Mouse (Mus musculus): ENCODE results near the gene Ypel4.
"Not testable (repeated sequence)": the region's sequence is repeated elsewhere in the genome, so short reads cannot be mapped to it uniquely, and the experiment has no call there.

The Ypel4 gene

GRCm38 (mm10) chr2:84728191-84728590 is 5.7 kb upstream of the Ypel4 start:
- not testable (repeated sequence) for DNase-seq (ENCODE audit: low spot score)

GRCm38 (mm10) chr2:84731206-84731605 is 2.7 kb upstream of the Ypel4 start:
- DNase-seq (ENCODE audit: low spot score): no peak

DNA sequence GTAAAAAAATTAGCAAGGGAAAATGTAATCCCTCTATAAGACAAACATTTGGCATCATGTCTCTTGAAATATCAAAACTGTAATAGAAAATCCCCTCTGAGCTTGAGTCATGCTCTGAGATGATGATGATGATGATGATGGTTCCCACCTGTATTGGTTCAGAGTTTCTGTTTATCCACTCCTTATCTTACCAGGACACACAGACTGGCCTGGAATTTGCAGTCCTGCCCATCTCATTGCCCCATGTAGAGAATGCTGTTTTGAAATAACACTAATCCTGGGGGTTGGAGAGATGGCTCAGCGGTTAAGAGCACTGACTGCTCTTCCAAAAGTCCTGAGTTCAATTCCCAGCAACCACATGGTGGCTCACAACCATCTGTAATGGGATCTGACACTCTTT is 1.5 kb upstream of the Ypel4 start:
- no peak for DNase-seq (ENCODE audit: low spot score)

- no peak for DNase-seq (ENCODE audit: low spot score)
Measured at GRCm38 (mm10) chr2:84734351-84734864, 550 bp downstream of the Ypel4 start.

GRCm38 (mm10) chr2:84734919-84735318 is 1.1 kb downstream of the Ypel4 start:
- no peak for DNase-seq (ENCODE audit: low spot score)

DNA sequence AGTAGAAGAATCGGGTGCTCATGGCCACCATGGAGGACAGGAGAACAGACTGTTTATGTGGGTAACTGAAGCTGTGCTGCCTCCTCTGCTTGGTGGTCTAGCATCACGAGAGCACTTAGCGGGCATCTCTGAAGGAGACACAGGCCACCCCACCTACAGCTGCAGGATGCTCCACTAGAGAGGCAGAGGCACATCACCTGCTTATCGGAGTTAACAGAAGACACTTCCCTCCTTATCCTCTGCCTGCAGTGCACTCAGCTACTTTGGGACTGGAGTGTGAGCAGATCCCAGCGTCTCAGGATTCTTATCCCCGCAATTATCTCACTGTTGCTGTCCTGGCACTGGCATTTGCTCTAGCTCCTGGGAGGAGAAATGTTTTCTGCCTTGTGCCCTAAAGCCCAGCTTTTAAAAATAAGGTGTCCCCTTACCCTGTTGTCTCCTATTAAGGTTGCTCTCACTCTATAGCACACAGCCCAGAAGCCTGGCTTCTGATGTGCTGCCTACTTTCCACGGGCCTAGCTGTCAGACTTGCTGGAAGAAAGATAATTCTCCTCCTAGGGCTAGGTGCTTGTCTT is 1.6 kb downstream of the Ypel4 start:
- DNase-seq (ENCODE audit: low spot score): no peak

DNA sequence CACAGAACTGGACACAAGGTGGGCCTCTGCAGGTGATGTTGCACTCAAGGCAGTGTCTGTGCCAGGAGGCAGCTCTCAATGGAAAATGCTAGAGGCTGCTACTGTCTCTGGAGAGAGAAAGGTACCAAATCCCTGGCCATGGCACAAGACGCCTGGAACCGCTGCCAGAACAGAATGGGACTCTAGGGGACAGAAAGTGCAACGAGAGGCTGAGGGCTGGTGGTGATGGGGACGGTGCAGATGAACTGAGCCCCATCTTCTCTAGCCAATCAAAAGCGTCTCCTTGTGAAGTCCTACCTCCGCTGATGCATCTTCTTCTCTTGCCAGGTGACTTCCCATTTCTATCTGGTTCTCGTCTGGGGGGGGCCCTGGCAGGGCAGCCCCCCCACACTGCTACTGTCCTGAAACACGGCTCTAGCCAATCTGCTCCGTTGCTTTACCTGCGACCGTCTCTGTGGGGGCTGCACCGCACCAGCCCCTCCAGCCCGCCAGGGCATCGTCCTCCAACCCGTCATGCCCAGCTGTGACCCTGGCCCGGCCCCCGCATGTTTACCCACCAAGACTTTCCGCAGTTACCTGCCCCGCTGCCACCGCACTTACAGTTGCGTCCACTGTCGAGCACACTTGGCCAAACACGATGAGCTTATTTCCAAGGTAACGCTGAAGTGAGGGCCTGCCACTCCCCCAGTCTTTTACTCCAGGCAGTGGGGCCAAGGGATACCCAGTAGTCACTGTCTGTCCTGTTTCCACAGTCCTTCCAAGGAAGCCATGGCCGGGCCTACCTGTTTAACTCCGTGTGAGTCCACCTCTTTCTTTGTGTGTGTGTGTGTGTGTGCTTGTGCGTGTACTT is 2.7 kb downstream of the Ypel4 start:
- no peak for DNase-seq (ENCODE audit: low spot score)

DNA sequence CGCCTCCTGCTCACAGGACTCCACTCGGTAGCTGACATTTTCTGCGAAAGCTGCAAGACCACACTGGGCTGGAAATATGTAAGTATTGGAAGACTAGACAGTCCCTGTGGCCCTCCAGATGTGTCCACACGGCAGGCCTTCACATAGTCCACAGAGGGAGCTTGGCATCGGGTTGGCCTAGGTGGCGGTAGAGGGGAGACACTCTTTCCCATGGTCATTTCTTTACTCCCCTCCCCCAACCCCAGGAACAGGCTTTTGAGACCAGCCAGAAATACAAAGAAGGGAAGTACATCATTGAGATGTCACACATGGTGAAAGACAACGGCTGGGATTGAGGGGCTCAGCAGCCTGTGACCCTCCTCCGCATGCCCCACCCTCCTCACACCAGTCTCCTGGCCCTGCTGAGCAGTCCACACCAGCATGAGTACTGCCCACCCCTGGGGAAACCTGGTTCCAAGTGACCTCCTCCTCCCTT is 3.6 kb downstream of the Ypel4 start:
- no peak for DNase-seq (ENCODE audit: low spot score)

DNA sequence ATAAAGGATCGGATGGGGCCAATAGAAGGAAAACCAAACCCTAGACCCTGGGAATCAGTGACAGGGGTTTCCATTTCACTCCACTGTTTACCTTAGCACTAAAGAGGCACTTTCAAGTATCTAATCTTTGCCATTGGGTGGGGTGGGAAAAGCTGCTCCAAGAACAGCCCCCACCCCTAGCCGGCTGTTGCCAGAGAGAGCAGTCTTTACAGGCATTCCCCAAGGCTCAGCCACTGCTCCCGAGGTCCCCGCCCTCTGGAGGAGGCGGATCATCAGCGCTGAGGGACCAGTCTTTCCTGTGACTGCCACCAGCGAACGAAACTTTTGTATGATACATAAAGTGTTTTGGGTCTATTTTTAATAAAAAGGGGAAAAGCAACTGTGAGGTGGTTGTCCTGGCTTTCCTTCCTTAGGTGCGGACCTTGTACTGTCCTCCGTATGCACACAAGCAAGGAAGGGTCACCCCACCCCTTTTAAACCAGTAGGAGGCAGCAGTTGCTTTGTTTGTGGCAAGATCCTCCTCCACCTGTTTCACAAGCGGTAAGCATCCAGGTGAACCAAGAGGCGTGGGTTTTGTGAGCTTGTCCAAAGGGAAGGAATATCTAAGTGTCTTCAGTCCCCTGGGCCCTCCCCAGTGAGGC is 4.5 kb downstream of the Ypel4 start:
- DNase-seq (ENCODE audit: low spot score): no peak

- no peak for DNase-seq (ENCODE audit: low spot score)
Measured at GRCm38 (mm10) chr2:84740608-84741333, 6.9 kb downstream of the Ypel4 start.

- DNase-seq (ENCODE audit: low spot score): no peak
Measured at GRCm38 (mm10) chr2:84741841-84742450, 8.1 kb downstream of the Ypel4 start.

GRCm38 (mm10) chr2:84742451-84743283 is 8.8 kb downstream of the Ypel4 start:
- no peak for DNase-seq (ENCODE audit: low spot score)

GRCm38 (mm10) chr2:84743561-84743960 is 9.7 kb downstream of the Ypel4 start, which contains the start of gene Gm19426:
TSS of gene Gm19426 (minus strand) at chr2:84743655.
- DNase-seq (ENCODE audit: low spot score): no peak

GRCm38 (mm10) chr2:84744126-84744525 is 10.3 kb downstream of the Ypel4 start:
- DNase-seq (ENCODE audit: low spot score): no peak

- no peak for DNase-seq (ENCODE audit: low spot score)
Measured at GRCm38 (mm10) chr2:84750115-84750514, 16.3 kb downstream of the Ypel4 start.

DNA sequence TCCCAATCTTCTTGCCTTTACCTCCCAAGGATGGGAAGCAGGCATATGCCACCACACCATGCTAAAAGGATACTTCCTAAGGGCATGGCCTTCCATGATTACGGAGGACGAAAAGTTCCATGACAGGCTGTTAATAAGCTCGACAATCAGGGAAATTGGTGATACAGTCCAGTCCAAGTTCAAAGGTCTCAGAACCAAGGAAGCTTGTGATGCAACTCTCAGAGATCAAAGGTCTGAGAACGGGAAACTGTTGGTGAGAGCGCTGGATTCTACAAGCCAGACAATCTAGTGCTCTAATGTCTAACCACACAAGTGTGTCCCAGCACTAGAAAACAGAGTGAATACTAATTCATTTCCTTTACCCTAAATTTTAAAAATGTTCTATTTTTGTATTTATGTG is 22.4 kb downstream of the Ypel4 start:
- no peak for DNase-seq (ENCODE audit: low spot score)

DNA sequence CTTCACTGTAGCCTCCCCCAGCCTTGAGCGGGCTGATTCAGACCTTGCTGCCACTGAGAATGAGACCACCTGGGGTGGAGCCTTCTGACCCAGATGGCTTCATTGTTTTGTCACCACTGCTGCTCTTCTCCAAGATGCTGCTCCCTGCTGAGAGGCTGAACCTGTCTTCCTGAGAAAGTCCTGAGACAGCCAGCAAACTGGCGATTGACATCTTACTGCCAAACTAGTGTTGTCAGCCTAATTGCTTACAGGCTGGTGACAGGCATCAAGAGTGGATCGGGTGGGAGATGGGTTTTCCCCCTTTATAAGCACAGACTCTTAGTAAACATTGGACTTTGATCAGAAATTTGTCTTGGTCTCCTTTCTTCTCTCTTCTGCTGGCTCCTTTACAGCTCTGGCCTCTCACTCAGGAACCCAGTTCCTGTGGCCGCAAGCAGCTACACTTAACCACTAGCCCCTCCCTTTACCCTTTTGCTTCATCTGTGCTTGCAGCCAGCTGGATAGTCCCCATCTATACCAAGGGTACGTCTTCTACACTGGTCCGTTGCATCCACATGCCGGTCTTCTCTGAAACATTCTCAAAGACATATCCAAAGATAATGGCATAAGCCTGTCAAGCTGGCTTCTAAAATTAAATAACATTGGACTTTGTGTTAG is 23.3 kb downstream of the Ypel4 start:
- no peak for DNase-seq (ENCODE audit: low spot score)

DNA sequence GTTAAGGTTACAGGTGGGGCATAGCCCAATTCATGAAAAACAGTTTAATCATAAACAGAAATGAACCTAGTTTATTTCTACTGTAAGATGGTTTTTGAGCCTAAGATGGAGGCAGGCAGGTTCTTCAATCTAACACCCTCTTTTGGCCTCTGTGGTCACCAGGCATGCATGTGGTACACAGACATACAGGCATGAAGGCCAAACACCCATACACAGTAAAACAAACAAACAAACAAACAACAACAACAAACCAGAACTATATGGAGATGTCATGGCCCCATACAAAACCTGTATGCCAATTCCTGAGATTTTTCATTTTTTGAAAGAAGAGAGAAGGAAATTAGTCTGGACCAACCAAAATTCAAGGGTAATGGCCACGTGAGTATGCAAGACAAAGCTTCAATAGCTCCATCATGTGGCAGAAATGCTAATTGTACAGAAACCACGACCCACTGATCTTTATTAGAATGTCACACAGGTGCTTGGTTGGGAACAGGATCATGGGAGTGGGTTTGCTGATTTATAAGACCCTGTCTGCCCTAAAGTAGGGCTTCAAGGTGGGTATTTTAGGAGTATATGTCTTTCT is 24.8 kb downstream of the Ypel4 start:
- no peak for DNase-seq (ENCODE audit: low spot score)

GRCm38 (mm10) chr2:84760777-84761176 is 26.9 kb downstream of the Ypel4 start:
- no peak for DNase-seq (ENCODE audit: low spot score)

DNA sequence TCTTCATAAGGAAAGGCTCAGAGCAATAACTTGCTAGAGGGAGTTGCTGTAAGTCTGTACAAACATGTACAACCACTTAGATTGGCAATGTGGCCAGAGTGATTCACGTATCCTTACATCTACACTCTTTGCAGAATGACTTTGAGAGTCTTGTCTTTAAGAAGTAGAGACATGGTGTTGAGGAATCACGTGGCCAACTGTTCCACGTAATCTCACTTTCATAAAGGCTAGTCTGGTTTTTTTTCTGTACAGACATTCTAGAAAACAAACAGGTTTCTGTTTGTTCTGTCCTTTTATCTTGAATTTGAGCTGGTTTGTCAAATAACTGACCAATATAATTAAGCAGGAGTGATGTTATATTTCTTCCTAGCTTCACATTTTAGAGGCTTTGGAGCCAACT is 27.5 kb downstream of the Ypel4 start:
- no peak for DNase-seq (ENCODE audit: low spot score)
